Mouse (Mus musculus) hindbrain, embryonic 14.5 days (tissue): ENCODE measurements at regions not wholly inside any gene's neighbourhood (a gene's known extent, or its start where the extent isn't known, plus 50 kb on each side); places are given as distances from the start of the nearest gene placed in this dataset.
A peak's percentile ranks its signal among the peaks of the same experiment; 100 is the strongest.

ENCODE experiments used
- ATAC-seq: fragments of 200-750 bp; cut with Nextera tagmentation; 2 replicates; pipeline ENCODE4 v1.8.0; 2017; ENCODE audit warnings: moderate number of reproducible peaks, mild to moderate bottlenecking, moderate TSS enrichment, moderate library complexity; ENCODE audit not compliant: low FRiP score
- DNase-seq: peaks from one replicate; pipeline ENCODE4 v3.0.0-alpha.2; 2015; ENCODE audit warnings: low spot score
- H3K27ac ChIP-seq: fragments of 300-500 bp; sonication (generic); 2 replicates; pipeline ENCODE4 v1.5.1; 2014; ENCODE audit warnings: mild to moderate bottlenecking, moderate library complexity
- H3K27me3 ChIP-seq: fragments of 300-500 bp; sonication (generic); 2 replicates; pipeline ENCODE4 v1.6.1; 2014; ENCODE audit warnings: mild to moderate bottlenecking, low read length, mixed read lengths; ENCODE audit not compliant: control insufficient read depth, insufficient read depth
- H3K36me3 ChIP-seq: fragments of 300-500 bp; sonication (generic); replicated peaks from 2 replicates; pipeline ENCODE4 v1.6.1; 2014; ENCODE audit not compliant: control insufficient read depth, insufficient read depth
- H3K4me1 ChIP-seq: fragments of 300-500 bp; sonication (generic); replicated peaks from 2 replicates; pipeline ENCODE4 v1.6.1; 2014; ENCODE audit warnings: antibody characterized with exemption, low read length, mixed read lengths; ENCODE audit not compliant: control insufficient read depth, insufficient read depth
- H3K4me2 ChIP-seq: fragments of 300-500 bp; sonication (generic); replicated peaks from 2 replicates; pipeline ENCODE4 v1.6.1; 2014; ENCODE audit warnings: mild to moderate bottlenecking, moderate library complexity
- H3K4me3 ChIP-seq: fragments of 300-500 bp; sonication (generic); replicated peaks from 2 replicates; pipeline ENCODE4 v1.5.1; 2014; ENCODE audit warnings: mild to moderate bottlenecking, low read length
- H3K9ac ChIP-seq: fragments of 300-500 bp; sonication (generic); 2 replicates; pipeline ENCODE4 v1.6.1; 2014
- H3K9me3 ChIP-seq: fragments of 300-500 bp; sonication (generic); 2 replicates; pipeline ENCODE4 v1.6.1; 2016; ENCODE audit warnings: low read length; ENCODE audit not compliant: control insufficient read depth
- WGBS: fragments of 180-500 bp; shearing (Covaris S2); extraction: QIAGEN DNeasy Blood & Tissue Kit; methylation state at CpG from one replicate; pipeline ENCODE4 v1.1.7; 2014; 5-methylcytosine and 5-hydroxymethylcytosine counted together

DNA sequence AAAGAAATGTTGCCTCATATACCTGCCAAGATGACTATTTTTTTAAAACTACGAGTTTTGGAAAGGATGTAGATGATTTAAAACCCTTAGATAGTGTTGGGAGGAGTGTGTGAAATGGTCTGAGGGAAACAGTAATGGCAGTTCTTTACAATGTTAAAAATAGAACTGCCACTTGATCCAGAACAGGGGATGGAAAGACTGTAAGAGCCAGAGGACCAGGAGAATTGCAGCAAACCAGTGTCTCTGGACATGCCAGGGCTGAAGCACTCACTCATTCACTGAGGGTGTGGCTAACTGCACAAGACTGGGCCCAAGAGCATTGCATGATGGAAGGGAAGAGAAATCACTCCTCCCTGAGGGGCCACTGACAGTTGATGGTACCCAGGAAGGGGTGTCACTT lies 53.9 kb upstream of the Rasgef1b start:
- 75% methylated on average over 1 of the region's 1 CpGs for WGBS
- ATAC-seq (no peak), DNase-seq (no peak)
- Histone ChIP-seq H3K4me1 (0 out of 2 replicates have a peak, but pooled peaks cover 2% of the 10 kb centered on the region), H3K27ac (no peak overlapping the region), H3K9me3 (no peaks in the 10 kb centered on the region), H3K9ac (no peak overlapping the region), H3K27me3 (no peaks in the 10 kb centered on the region), H3K4me2 (no peak overlapping the region), H3K36me3 (no peaks in the 10 kb centered on the region), H3K4me3 (no peak overlapping the region)

- H3K4me3 ChIP-seq = no peak overlapping the region
- DNase-seq (peak; percentile 38), ATAC-seq (peak; percentile 51; the same call in 1 of the 2 replicates)
- no peak overlapping the region for H3K27ac ChIP-seq
- WGBS = 54% methylated on average over 9 of the region's 9 CpGs
- H3K4me1 ChIP-seq = 0 out of 2 replicates have a peak, but pooled peaks cover 6% of the 10 kb centered on the region
- H3K9ac ChIP-seq = no peak overlapping the region
- no peaks in the 10 kb centered on the region for H3K36me3 ChIP-seq
- 0 out of 2 replicates have a peak, but pooled peaks cover 3% of the 10 kb centered on the region for H3K9me3 ChIP-seq
- H3K4me2 ChIP-seq = no peak overlapping the region
- no peaks in the 10 kb centered on the region for H3K27me3 ChIP-seq
Measured at GRCm38 (mm10) chr5:99785850-99786249, 57.0 kb upstream of the Rasgef1b start.

GRCm38 (mm10) chr5:99787239-99787638 lies 58.4 kb upstream of the Rasgef1b start:
- H3K27ac ChIP-seq = peak overlapping the region; percentile 54
- peak; percentile 49 for DNase-seq
- no peak overlapping the region for H3K4me2 ChIP-seq
- WGBS = 17% methylated on average over 10 of the region's 10 CpGs
- 0 out of 2 replicates have a peak, but pooled peaks cover 6% of the 10 kb centered on the region for H3K4me1 ChIP-seq
- H3K9me3 ChIP-seq = 0 out of 2 replicates have a peak, but pooled peaks cover 3% of the 10 kb centered on the region
- no peak overlapping the region for H3K9ac ChIP-seq
- no peaks in the 10 kb centered on the region for H3K27me3 ChIP-seq
- no peaks in the 10 kb centered on the region for H3K36me3 ChIP-seq
- peak; percentile 77; the same call in 1 of the 2 replicates for ATAC-seq
- no peak overlapping the region for H3K4me3 ChIP-seq

- Histone ChIP-seq H3K27me3 (no peaks in the 10 kb centered on the region), H3K4me1 (0 out of 2 replicates have a peak, but pooled peaks cover 6% of the 10 kb centered on the region), H3K27ac (no peak overlapping the region; the same call in 1 of the 2 replicates), H3K4me2 (no peak overlapping the region), H3K9ac (no peak overlapping the region), H3K9me3 (0 out of 2 replicates have a peak, but pooled peaks cover 3% of the 10 kb centered on the region), H3K4me3 (no peak overlapping the region), H3K36me3 (no peaks in the 10 kb centered on the region)
- 45% methylated on average over 3 of the region's 3 CpGs for WGBS
- ATAC-seq = no peak; the same call in 1 of the 2 replicates
- DNase-seq = no peak
Measured at GRCm38 (mm10) chr5:99787665-99788366, 59.0 kb upstream of the Rasgef1b start.

GRCm38 (mm10) chr5:99790733-99791132 lies 61.9 kb upstream of the Rasgef1b start:
- Histone ChIP-seq H3K4me1 (0 out of 2 replicates have a peak, but pooled peaks cover 6% of the 10 kb centered on the region), H3K4me2 (no peak overlapping the region), H3K4me3 (no peak overlapping the region), H3K36me3 (no peaks in the 10 kb centered on the region), H3K27ac (no peak overlapping the region), H3K9me3 (0 out of 2 replicates have a peak, but pooled peaks cover 3% of the 10 kb centered on the region), H3K27me3 (no peaks in the 10 kb centered on the region), H3K9ac (no peak overlapping the region)
- WGBS = 85% methylated on average over 5 of the region's 5 CpGs
- DNase-seq (no peak), ATAC-seq (no peak)

DNA sequence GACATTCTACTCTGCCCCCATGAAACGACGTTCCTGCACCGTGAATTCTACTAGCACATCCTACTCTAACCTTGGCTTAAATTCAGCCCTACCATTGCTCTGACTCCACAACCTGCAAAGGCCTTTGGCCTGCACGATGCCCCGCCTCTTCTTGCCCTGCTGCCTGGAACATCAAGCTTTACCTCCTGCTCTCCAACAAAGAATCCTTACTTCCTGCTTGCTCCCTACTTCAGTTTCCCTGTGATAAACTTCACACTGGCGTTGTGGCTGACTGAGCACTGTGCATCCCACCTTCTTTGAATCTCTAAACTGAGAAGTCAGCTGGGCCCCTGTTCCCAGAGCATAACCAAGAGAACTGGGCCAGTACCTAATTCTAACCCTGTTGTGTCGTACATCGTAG lies 71.7 kb upstream of the Rasgef1b start:
- no peak overlapping the region for H3K27ac ChIP-seq
- H3K9me3 ChIP-seq = no peaks in the 10 kb centered on the region
- 0 out of 2 replicates have a peak, but pooled peaks cover 7% of the 10 kb centered on the region for H3K4me1 ChIP-seq
- no peaks in the 10 kb centered on the region for H3K36me3 ChIP-seq
- no peak overlapping the region for H3K9ac ChIP-seq
- ATAC-seq (no peak), DNase-seq (no peak)
- H3K27me3 ChIP-seq = no peaks in the 10 kb centered on the region
- H3K4me2 ChIP-seq = no peak overlapping the region
- WGBS = 46% methylated on average over 8 of the region's 8 CpGs
- H3K4me3 ChIP-seq = no peak overlapping the region

GRCm38 (mm10) chr5:99801791-99802450 lies 73.1 kb upstream of the Rasgef1b start:
- Histone ChIP-seq H3K9me3 (no peaks in the 10 kb centered on the region), H3K4me3 (no peak overlapping the region), H3K27ac (no peak overlapping the region), H3K36me3 (no peaks in the 10 kb centered on the region), H3K4me2 (no peak overlapping the region), H3K27me3 (no peaks in the 10 kb centered on the region), H3K4me1 (0 out of 2 replicates have a peak, but pooled peaks cover 7% of the 10 kb centered on the region), H3K9ac (no peak overlapping the region)
- ATAC-seq (no peak), DNase-seq (no peak)
- WGBS = 28% methylated on average over 13 of the region's 13 CpGs

GRCm38 (mm10) chr5:99826861-99827260 lies 79.2 kb upstream of the Vamp9 start:
- Histone ChIP-seq H3K4me3 (no peak overlapping the region), H3K9me3 (no peaks in the 10 kb centered on the region), H3K4me2 (no peak overlapping the region), H3K27me3 (no peaks in the 10 kb centered on the region), H3K27ac (no peak overlapping the region), H3K4me1 (no peaks in the 10 kb centered on the region), H3K36me3 (no peaks in the 10 kb centered on the region), H3K9ac (no peak overlapping the region)
- ATAC-seq = no peak
- no peak for DNase-seq
- WGBS = 88% methylated on average over 6 of the region's 6 CpGs

DNA sequence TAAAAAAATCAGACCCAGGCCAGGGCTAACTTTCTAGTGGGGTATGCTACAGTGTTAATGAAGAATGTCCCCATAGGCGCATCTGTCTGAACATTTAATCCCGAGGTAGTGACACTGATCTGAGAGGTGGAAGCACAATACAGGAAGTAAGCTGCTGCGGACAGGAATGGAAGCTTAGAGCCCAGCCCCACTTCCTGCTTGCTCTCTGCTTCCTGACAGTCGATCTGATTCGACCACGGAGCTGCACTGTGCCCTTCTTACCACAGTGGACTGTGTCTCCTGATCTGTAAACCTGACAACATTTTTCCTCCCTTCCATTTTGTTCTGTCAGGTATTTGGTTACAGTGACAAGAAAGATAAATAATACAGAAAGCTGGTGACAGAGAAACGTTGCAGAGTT lies 77.5 kb upstream of the Vamp9 start:
- Histone ChIP-seq H3K27me3 (no peaks in the 10 kb centered on the region), H3K4me3 (no peak overlapping the region), H3K4me1 (no peaks in the 10 kb centered on the region), H3K9me3 (no peaks in the 10 kb centered on the region), H3K36me3 (no peaks in the 10 kb centered on the region), H3K9ac (no peak overlapping the region), H3K27ac (no peak overlapping the region), H3K4me2 (no peak overlapping the region)
- ATAC-seq (no peak), DNase-seq (no peak)
- WGBS = 78% methylated on average over 7 of the region's 7 CpGs
